Mouse (Mus musculus) liver, postnatal 0 days (tissue): ENCODE results near the gene Slc44a5.
"Not testable (repeated sequence)": the region's sequence is repeated elsewhere in the genome, so short reads cannot be mapped to it uniquely, and the experiment has no call there.

Experiments used
- CTCF ChIP-seq: sonication (generic); IDR thresholded peaks from 2 replicates; pipeline ENCODE4 v1.5.1; 2016; ENCODE audit warnings: antibody characterized with exemption, low read depth
- EP300 ChIP-seq: IDR thresholded peaks from 2 replicates; pipeline ENCODE4 v1.6.1; 2016; ENCODE audit warnings: antibody characterized with exemption, low read depth, mild to moderate bottlenecking

GRCm38 (mm10) chr3:154254187-154254586 lies 281.0 kb downstream of the Slc44a5 start:
- TF ChIP-seq CTCF, EP300: not testable (repeated sequence)
